Mouse (Mus musculus): ENCODE data around the gene B3galnt1. TPM values are rescaled to one million over a fixed set of nuclear protein-coding genes. Genes with fewer than 3 reads are reported as not detected.
"Not testable (repeated sequence)": the region's sequence is repeated elsewhere in the genome, so short reads cannot be mapped to it uniquely, and the experiment has no call there.

Gene B3galnt1
- total RNA-seq, 2 experiments from 2014 or later = 1.2 to 2.1 TPM

DNA sequence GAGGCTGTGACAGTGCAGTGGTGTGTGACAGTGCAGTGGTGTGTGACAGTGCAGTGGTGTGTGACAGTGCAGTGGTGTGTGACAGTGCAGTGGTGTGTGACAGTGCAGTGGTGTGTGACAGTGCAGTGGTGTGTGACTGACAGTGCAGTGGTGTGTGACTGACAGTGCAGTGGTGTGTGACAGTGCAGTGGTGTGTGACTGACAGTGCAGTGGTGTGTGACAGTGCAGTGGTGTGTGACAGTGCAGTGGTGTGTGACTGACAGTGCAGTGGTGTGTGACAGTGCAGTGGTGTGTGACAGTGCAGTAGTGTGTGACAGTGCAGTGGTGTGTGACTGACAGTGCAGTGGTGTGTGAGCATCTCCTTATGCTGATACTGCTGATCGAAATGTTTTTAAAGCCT lies 33.2 kb downstream of the B3galnt1 start:
- not testable (repeated sequence) for DNase-seq (ENCODE audit: low spot score)

GRCm38 (mm10) chr3:69563406-69563805 lies 35.4 kb downstream of the B3galnt1 start:
- DNase-seq (ENCODE audit: low spot score) = no peak

DNA sequence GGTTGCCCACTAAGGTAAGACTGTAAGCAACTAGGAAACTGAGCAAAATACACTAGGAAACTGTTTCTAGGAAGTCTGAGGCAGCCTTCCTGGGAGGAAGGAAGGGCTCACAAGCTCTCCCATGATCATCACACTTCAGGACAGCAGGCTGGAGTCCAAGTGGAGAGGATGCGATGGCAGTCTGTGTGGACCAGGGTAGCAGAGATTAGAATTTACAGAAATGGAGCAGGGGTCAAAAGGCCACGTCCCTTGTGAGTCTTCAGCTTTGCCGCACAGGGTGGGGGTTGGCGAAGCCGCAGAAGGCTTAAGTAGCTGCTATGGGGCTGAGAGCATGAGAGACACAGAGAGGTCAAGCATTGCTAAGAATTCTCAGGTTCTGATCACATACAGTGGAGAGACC lies 37.1 kb downstream of the B3galnt1 start:
- no peak for DNase-seq (ENCODE audit: low spot score)

DNA sequence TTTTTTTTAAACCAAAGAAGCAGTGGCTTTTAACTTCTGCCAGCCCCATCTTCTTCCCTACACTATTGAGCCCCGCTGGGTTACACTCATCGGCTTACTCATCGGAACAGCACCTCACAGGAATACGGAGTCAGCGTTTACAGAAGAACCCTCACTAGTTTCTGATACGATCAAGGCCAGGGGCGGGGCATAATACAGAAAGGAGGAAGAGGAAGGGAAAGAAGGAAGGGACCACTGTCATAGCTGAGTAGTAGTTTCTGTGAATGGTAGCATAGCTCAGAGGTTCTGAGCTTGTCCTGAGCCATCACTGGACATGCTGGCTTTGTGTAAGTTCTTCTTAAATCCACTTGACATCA lies 38.8 kb downstream of the B3galnt1 start:
- no peak for DNase-seq (ENCODE audit: low spot score)

DNA sequence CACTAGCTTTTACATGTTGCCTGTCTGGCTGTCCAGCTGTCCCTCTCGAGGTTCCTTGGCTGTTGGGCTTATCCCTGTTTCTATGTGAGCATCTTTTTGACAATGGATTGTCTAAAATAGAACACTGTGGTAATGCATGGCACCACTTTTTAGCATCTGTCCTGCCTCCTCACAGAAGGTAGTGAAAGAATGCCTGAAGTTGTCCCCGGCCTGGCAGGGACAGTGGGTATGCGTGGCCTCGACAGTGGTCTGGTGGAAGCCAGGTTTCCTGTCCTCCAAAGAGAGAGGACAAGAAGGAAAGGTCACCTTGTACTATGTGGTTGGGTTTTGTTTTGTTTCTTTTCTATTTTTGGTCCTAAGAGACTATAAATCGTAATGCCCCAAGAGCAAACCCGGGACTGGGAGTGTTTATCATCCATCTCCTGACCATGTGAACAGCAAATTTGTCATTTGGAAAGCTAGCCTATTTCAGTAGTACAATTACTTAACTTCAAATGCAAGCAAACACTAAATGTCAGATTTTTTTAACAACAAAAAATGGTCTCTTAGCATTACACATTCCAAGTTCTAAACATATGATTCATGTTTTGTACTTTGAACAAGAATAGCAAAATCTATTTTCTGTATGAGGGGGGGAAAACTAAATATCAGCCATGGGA lies 39.3 kb downstream of the B3galnt1 start:
- DNase-seq (ENCODE audit: low spot score) = no peak

DNA sequence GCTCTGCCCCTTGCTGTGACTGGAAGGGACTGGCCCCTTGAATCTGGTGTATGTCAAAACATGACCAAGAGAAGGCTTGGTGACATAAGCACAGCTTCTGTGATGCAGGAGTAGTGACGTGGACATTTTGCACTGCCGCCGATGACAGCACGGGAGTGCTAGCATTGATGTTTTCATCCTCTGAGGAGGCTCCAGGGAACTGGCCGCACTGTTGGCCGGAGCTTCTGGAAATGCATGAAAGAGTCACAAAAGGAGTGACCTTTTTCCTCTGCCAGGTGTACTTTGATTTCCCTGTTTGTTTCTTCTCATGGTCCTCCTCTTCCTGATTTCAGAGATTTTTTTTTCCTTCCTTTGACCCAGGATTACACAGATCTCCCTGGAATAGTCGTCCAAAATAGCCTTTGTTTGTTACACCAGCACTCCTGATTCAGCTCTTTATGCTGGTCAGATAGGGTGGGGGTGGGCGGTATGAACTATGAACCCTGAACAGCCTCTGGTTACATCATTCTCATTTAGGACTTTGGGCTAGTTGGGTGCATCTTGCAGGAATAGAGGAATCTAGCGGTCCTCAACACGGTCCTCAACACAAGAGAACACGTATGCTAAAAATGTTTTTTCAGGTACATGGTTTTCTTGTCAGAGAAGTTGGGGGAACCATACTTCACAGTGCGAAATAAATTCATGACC lies 42.5 kb downstream of the B3galnt1 start:
- DNase-seq (ENCODE audit: low spot score) = no peak

DNA sequence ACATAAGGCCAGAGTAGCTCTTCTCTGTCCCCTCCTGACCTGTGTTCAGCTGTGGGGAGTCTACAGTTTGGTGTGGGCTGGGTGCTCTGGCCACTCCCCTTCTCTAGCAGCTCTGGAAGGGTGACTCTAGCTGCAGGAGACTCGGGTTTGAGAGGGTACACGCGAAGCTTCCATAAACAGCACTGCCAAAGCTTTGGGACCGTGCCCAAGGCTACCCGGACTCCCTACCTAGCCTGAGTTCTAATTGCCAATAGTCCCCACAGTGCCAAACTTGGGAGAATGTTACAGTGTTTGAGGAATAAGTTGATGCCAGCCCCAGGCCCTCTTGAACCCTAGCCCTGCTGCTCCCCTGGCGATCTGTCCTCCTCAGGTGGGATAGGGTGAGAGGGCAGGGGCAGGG lies 43.2 kb downstream of the B3galnt1 start:
- no peak for DNase-seq (ENCODE audit: low spot score)

DNA sequence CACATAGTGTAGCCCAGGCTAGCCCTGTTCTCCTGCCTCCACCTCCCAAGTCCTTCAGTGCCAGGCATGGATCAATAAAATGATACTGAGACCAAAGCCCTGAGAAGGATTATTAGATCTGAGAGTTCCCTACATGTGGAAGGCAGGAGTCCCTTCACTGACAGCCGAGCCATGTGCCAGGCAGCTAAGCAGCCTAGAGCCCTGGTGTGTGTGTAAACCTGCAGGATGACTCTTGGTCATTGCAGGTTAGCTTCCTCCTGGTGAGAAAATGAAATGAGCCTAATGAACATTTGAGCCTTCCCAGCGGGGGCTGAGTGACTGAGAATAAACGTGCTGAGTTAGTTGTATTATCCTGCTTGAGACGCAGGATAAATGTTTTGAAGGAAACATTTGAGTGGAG lies 49.2 kb downstream of the B3galnt1 start:
- no peak for DNase-seq (ENCODE audit: low spot score)

- DNase-seq (ENCODE audit: low spot score) = peak; percentile 70
Observed at GRCm38 (mm10) chr3:69548704-69549455, 49.9 kb downstream of the B3galnt1 start.

GRCm38 (mm10) chr3:69545017-69545416 lies 53.7 kb downstream of the B3galnt1 start:
- no peak for DNase-seq (ENCODE audit: low spot score)

DNA sequence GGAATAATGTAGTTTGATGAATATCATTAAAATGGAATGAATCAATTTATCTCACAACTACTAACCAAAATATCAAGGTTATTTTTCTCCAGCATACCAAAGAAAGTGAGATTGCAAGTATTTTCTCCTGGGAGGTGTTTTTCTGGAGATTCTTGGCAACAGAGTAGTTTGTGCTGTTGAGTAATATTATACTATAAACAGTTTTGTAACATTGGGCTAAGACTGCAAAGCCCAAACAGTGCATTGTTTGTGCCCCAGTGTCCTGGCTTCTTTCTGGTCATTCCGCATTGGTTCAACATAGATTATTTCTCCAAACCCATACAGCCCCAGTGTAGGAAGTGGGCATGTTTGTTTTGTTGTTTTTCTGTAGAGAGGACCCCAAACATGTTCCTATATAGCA lies 55.0 kb downstream of the B3galnt1 start:
- no peak for DNase-seq (ENCODE audit: low spot score)

DNA sequence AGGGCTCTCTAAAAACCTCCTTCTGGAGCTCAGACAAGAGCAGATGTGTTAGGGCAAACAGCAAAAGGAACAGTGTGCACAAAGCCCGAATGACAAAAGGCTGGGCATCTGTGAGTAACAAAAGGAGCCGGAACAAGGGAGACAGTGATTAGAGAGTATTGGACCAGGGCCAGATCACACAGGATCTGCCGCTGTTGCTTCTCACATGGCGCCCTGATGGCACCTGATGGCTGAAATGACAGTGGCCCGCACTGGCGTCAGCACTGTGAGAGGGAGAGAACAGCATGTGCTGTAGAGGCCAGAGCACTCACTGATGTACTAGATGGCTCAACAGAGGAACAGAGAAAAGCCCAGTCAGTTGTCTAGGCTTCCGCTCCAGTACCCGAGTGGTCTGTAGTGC lies 55.8 kb downstream of the B3galnt1 start:
- DNase-seq (ENCODE audit: low spot score) = peak; percentile 20

- no peak for DNase-seq (ENCODE audit: low spot score)
Observed at GRCm38 (mm10) chr3:69535941-69536647, 62.7 kb downstream of the B3galnt1 start.

DNA sequence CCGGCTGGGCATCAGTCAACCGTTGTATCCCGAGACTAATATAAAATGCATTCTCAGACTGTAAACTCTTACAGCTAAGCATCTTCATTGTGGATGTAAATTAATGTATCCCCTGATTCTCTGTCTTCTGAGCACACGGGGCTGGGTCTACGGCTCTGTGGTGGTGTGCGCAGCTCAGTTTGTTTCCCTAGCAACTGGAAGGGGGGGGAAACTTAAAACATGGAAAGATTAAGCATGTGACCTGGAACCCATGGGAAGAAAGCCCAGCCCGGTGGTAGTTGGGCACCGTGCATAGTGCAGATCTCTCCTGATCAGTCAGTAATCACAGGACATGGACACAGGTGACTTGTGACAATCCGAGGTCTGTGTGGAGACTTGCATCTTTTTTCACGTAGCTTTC lies 63.3 kb downstream of the B3galnt1 start:
- DNase-seq (ENCODE audit: low spot score) = no peak

- DNase-seq (ENCODE audit: low spot score) = no peak
Observed at GRCm38 (mm10) chr3:69532687-69533086, 66.1 kb downstream of the B3galnt1 start.

DNA sequence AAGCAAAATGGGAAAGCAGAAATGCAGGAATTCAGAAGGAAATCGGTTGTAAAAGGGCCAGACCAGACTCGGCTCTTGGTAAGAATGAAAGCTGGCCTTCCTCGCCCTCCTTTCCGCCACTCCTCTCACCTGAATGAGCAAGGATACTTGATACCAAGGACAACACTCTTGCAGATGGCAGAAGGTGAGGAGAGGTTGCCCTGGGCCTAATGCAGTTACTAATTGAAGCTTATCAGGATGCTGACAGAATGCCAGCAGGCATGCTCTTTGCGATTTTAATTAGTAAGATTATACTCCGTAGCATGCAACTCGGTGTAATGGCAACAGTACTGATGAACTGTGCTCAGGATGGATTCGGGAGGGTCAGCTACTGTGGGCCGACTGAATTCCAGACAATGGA lies 67.2 kb downstream of the B3galnt1 start:
- no peak for DNase-seq (ENCODE audit: low spot score)

- DNase-seq (ENCODE audit: low spot score) = no peak
Observed at GRCm38 (mm10) chr3:69529576-69529975, 69.2 kb downstream of the B3galnt1 start.

GRCm38 (mm10) chr3:69527384-69527783 lies 71.4 kb downstream of the B3galnt1 start:
- no peak for DNase-seq (ENCODE audit: low spot score)

DNA sequence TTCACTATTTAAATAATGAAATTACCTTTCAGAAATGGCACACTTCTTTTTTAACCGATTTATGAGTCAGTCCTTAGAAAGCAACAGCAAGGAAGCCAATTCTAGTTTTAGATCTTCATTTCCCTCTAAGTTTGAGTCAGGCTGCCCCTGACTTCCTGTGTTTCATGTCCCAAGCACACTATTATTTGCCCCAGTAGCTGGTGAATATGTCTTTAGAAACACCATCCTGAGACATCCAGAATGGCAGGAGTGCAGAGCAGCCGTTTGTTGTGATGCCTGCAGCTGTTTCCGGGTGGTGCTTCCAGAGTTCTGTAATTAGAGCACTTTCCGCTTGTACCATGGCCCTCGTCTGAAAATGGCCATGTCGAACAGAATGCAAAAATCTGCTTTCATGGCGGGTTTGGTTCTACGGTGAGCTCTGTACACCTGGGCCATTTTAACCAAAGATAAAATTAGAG lies 73.7 kb downstream of the B3galnt1 start:
- no peak for DNase-seq (ENCODE audit: low spot score)

- peak; percentile 80 for DNase-seq (ENCODE audit: low spot score)
Observed at GRCm38 (mm10) chr3:69524356-69525071, 74.2 kb downstream of the B3galnt1 start.
